Mouse (Mus musculus): ENCODE data around the gene Slc1a7.

- no peak for TF ChIP-seq CTCF (IDR thresholded peaks at IDR 0.05)
- TF ChIP-seq POLR2A (IDR thresholded peaks at IDR 0.05; ENCODE audit: insufficient read depth, low read depth, low read length), result no peak
- TF ChIP-seq EP300 (IDR thresholded peaks at IDR 0.05; ENCODE audit: insufficient read depth, low read depth, low read length), result no peak
Measured at GRCm38 (mm10) chr4:108033041-108033764, 65.1 kb downstream of the Slc1a7 start.
